ENCODE assay signal across 19 mouse cellular contexts in genomic region chr12:111149495-111150235, GRCm38 (mm10). TPM values are rescaled to one million over a fixed set of nuclear protein-coding genes. Genes with fewer than 3 reads are reported as not detected.
DNase-seq lines count a peak whose midpoint lies in the region; ATAC-seq and TF ChIP-seq lines count a peak whose summit lies in the region.
"Had no signal": no experiment of that assay in that cellular context is flagged by ENCODE, and none has a peak within 500 bp of the region (broad histone marks: within the 10 kb centered on the region; RNA-seq: fewer than 3 reads in every experiment).

No protein-coding gene starts in this region.

- H3K4me3 ChIP-seq in lung, postnatal 0 days (ENCODE audit: low read depth, low read length): no peak overlapping the region
- H3K4me3 ChIP-seq in intestine, embryonic 15.5 days (replicated peaks): no peak overlapping the region
- H3K4me3 ChIP-seq in liver, postnatal 0 days (ENCODE audit: low read depth, low read length): no peak overlapping the region; the same call in 1 of the 2 replicates
- no peak overlapping the region for H3K4me3 ChIP-seq in neural tube, embryonic 15.5 days (replicated peaks)
- H3K4me3 ChIP-seq: hindbrain, embryonic 13.5 days; limb, embryonic 13.5 days; neural tube, embryonic 12.5 days had no signal

- no peak overlapping the region for H3K27ac ChIP-seq in lung, postnatal 0 days (ENCODE audit: low read length)
- no peak overlapping the region for H3K27ac ChIP-seq in intestine, embryonic 15.5 days
- no peak overlapping the region for H3K27ac ChIP-seq in liver, postnatal 0 days (ENCODE audit: low read depth)
- no peak overlapping the region for H3K27ac ChIP-seq in neural tube, embryonic 15.5 days (replicated peaks)
- H3K27ac ChIP-seq: hindbrain, embryonic 13.5 days; limb, embryonic 13.5 days; neural tube, embryonic 12.5 days had no signal

- no peaks in the 10 kb centered on the region for H3K36me3 ChIP-seq in lung, postnatal 0 days (ENCODE audit: insufficient read depth, low read length)
- H3K36me3 ChIP-seq in intestine, embryonic 15.5 days: no peaks in the 10 kb centered on the region
- no peaks in the 10 kb centered on the region for H3K36me3 ChIP-seq in liver, postnatal 0 days (replicated peaks; ENCODE audit: insufficient read depth, low read length)
- no peaks in the 10 kb centered on the region for H3K36me3 ChIP-seq in neural tube, embryonic 15.5 days
- H3K36me3 ChIP-seq: hindbrain, embryonic 13.5 days; limb, embryonic 13.5 days; neural tube, embryonic 12.5 days had no signal

- TF ChIP-seq EP300 in lung, postnatal 0 days (IDR thresholded peaks at IDR 0.05): no peak
- no peak for TF ChIP-seq EP300 in liver, postnatal 0 days (IDR thresholded peaks at IDR 0.05; ENCODE audit: low read depth)

- H3K9ac ChIP-seq in lung, postnatal 0 days (replicated peaks; ENCODE audit: low read depth): no peak overlapping the region
- H3K9ac ChIP-seq in intestine, embryonic 15.5 days: no peak overlapping the region
- H3K9ac ChIP-seq in liver, postnatal 0 days (replicated peaks): no peak overlapping the region
- no peak overlapping the region for H3K9ac ChIP-seq in neural tube, embryonic 15.5 days (replicated peaks)
- H3K9ac ChIP-seq: hindbrain, embryonic 13.5 days; limb, embryonic 13.5 days; neural tube, embryonic 12.5 days had no signal

- peak; percentile 8 for DNase-seq in lung, postnatal 0 days (ENCODE audit: low spot score)
- DNase-seq in lung, postnatal 14 days: no peak
- DNase-seq in liver, postnatal 0 days: no peak
- no peak for DNase-seq in thymus, adult 18-20 months
- no peak for DNase-seq in spleen, adult 12 weeks (ENCODE audit: low spot score)
- DNase-seq: adrenal gland, adult 8-10 months; cerebellum, adult 11 months; layer of hippocampus, adult 9-11 months; right cerebral cortex, postnatal 4 days had no signal

- TF ChIP-seq CTCF in lung, postnatal 0 days (IDR thresholded peaks at IDR 0.05): no peak
- TF ChIP-seq CTCF in liver, postnatal 0 days (IDR thresholded peaks at IDR 0.05; ENCODE audit: low read depth): no peak

- H3K9me3 ChIP-seq in lung, postnatal 0 days (ENCODE audit: low read length): no peaks in the 10 kb centered on the region
- H3K9me3 ChIP-seq in intestine, embryonic 15.5 days: no peaks in the 10 kb centered on the region
- H3K9me3 ChIP-seq in liver, postnatal 0 days (ENCODE audit: low read length): no peaks in the 10 kb centered on the region
- H3K9me3 ChIP-seq in neural tube, embryonic 15.5 days (replicated peaks): no peaks in the 10 kb centered on the region
- H3K9me3 ChIP-seq: hindbrain, embryonic 13.5 days; limb, embryonic 13.5 days; neural tube, embryonic 12.5 days had no signal

- WGBS in lung, postnatal 0 days: 51% methylated on average over 17 of the region's 17 CpGs
- 56% methylated on average over 17 of the region's 17 CpGs for WGBS in intestine, embryonic 15.5 days
- WGBS in liver, postnatal 0 days (ENCODE audit: insufficient replicate concordance): 45% methylated on average over 17 of the region's 17 CpGs
- 68% methylated on average over 17 of the region's 17 CpGs for WGBS in neural tube, embryonic 15.5 days

- no peaks in the 10 kb centered on the region for H3K27me3 ChIP-seq in lung, postnatal 0 days (replicated peaks; ENCODE audit: insufficient read depth, low read length)
- H3K27me3 ChIP-seq in intestine, embryonic 15.5 days (replicated peaks): no peaks in the 10 kb centered on the region
- no peaks in the 10 kb centered on the region for H3K27me3 ChIP-seq in liver, postnatal 0 days (ENCODE audit: insufficient read depth, low read length)
- no peaks in the 10 kb centered on the region for H3K27me3 ChIP-seq in neural tube, embryonic 15.5 days (replicated peaks)
- H3K27me3 ChIP-seq: neural tube, embryonic 12.5 days had no signal

- no peaks in the 10 kb centered on the region; the same call in 1 of the 2 replicates for H3K4me1 ChIP-seq in lung, postnatal 0 days (ENCODE audit: insufficient read depth, low read depth, low read length)
- peaks cover 18% of the 10 kb centered on the region; the same call in 1 of the 2 replicates for H3K4me1 ChIP-seq in intestine, embryonic 15.5 days (replicated peaks)
- H3K4me1 ChIP-seq in liver, postnatal 0 days (ENCODE audit: insufficient read depth): peaks cover 23% of the 10 kb centered on the region
- H3K4me1 ChIP-seq in neural tube, embryonic 15.5 days: peaks cover 13% of the 10 kb centered on the region

- H3K4me2 ChIP-seq in lung, postnatal 0 days (replicated peaks; ENCODE audit: low read depth, low read length): no peak overlapping the region
- peak overlapping the region; percentile 25; the same call in 1 of the 2 replicates for H3K4me2 ChIP-seq in intestine, embryonic 15.5 days (replicated peaks)
- H3K4me2 ChIP-seq in liver, postnatal 0 days (ENCODE audit: low read depth, low read length): peak overlapping the region; percentile 41
- H3K4me2 ChIP-seq in neural tube, embryonic 15.5 days: no peak overlapping the region
- H3K4me2 ChIP-seq: hindbrain, embryonic 13.5 days; limb, embryonic 13.5 days; neural tube, embryonic 12.5 days had no signal

- ATAC-seq in lung, postnatal 0 days: no peak; the same call in 1 of the 2 replicates
- 0 out of 2 replicates have a peak, but pooled peaks have one; percentile 2 for ATAC-seq in intestine, embryonic 15.5 days
- ATAC-seq in liver, postnatal 0 days: no peak
- ATAC-seq in neural tube, embryonic 15.5 days (ENCODE audit: low FRiP score): no peak

RNA-seq across cellular contexts. Expression of gene Traf3, which starts 16.5 kb away (rescaled TPM):
- 3.1 and 4.7 TPM in 2 replicates for polyA plus RNA-seq in lung, postnatal 0 days (2015; fragmentation: Nextera tagmentation; extraction: Ambion mirVana)
- 6.9 and 7.8 TPM in 2 replicates for polyA plus RNA-seq in intestine, embryonic 15.5 days (2015; fragmentation: Nextera tagmentation; extraction: Ambion mirVana)
- polyA plus RNA-seq in liver, postnatal 0 days (2015; fragmentation: Nextera tagmentation; extraction: Ambion mirVana): 1.9 and 2.5 TPM in 2 replicates
- polyA plus RNA-seq in neural tube, embryonic 15.5 days (2015; fragmentation: Nextera tagmentation; extraction: Ambion mirVana): 16.9 and 19.0 TPM in 2 replicates

RNA-seq across cellular contexts. Expression of gene 4930595D18Rik, which starts 34.6 kb away (rescaled TPM):
- not detected in 2 replicates for polyA plus RNA-seq in lung, postnatal 0 days (2015; fragmentation: Nextera tagmentation; extraction: Ambion mirVana)
- not detected in 2 replicates for polyA plus RNA-seq in intestine, embryonic 15.5 days (2015; fragmentation: Nextera tagmentation; extraction: Ambion mirVana)
- not detected in 2 replicates for polyA plus RNA-seq in liver, postnatal 0 days (2015; fragmentation: Nextera tagmentation; extraction: Ambion mirVana)
- polyA plus RNA-seq in neural tube, embryonic 15.5 days (2015; fragmentation: Nextera tagmentation; extraction: Ambion mirVana): not detected in 2 replicates
- polyA plus RNA-seq: embryonic facial prominence, embryonic 14.5 days; heart, postnatal 0 days; intestine, embryonic 14.5 days; limb, embryonic 13.5 days; lung, embryonic 16.5 days; neural tube, embryonic 12.5 days; thymus, adult 2 months had no signal

Comparison
In these comparisons a context has a peak if more than half of its experiments do, and no peak if none do; other contexts are left out.
1. H3K4me2 ChIP-seq: peak in intestine, embryonic 15.5 days (single experiment) and liver, postnatal 0 days (single experiment); none in lung, postnatal 0 days (single experiment) and neural tube, embryonic 15.5 days (single experiment).